Mouse (Mus musculus): ENCODE data around the gene Nol7. TPM values are rescaled to one million over a fixed set of nuclear protein-coding genes. Genes with fewer than 3 reads are reported as not detected.

Gene Nol7
- total and polyA plus RNA-seq, 3 experiments: 165 to 329 (median 260) TPM

- TF ChIP-seq UBTF (IDR thresholded peaks at IDR 0.05; ENCODE audit: low read depth, low read length): no peak
- peak; percentile 66; the same call in 1 of the 2 replicates for TF ChIP-seq SIN3A (IDR thresholded peaks at IDR 0.05; ENCODE audit: low read length)
- TF ChIP-seq MYC (IDR thresholded peaks at IDR 0.05; ENCODE audit: low read depth, low read length): peak; percentile 65; the same call in 1 of the 2 replicates
- TF ChIP-seq TBP (conservative IDR thresholded peaks at IDR 0.05; ENCODE audit: low read depth, low read length): 0 out of 2 replicates have a peak, but pooled peaks have one; percentile 26
- peak; percentile 62 for TF ChIP-seq MXI1 (IDR thresholded peaks at IDR 0.05; ENCODE audit: low read depth, low read length)
- TF ChIP-seq ZC3H11A (IDR thresholded peaks at IDR 0.05; ENCODE audit: low read depth, low read length): no peak
- no peak for TF ChIP-seq GABPA (IDR thresholded peaks at IDR 0.05; ENCODE audit: insufficient replicate concordance, low read depth, low read length)
- TF ChIP-seq TCF12 (IDR thresholded peaks at IDR 0.05; ENCODE audit: low read depth, low read length): peak; percentile 57; the same call in 1 of the 2 replicates
- TF ChIP-seq NELFE (IDR thresholded peaks at IDR 0.05; ENCODE audit: low read depth, low read length): peak; percentile 64
- no peak for TF ChIP-seq JUND (conservative IDR thresholded peaks at IDR 0.05; ENCODE audit: low read depth, low read length)
- no peak for TF ChIP-seq ETS1 (conservative IDR thresholded peaks at IDR 0.05; ENCODE audit: low read depth, low read length)
- TF ChIP-seq CHD1 (IDR thresholded peaks at IDR 0.05; ENCODE audit: low read depth, low read length): no peak
- no peak for TF ChIP-seq USF2 (conservative IDR thresholded peaks at IDR 0.05; ENCODE audit: low read depth, low read length)
- peak; percentile 40 for TF ChIP-seq IRF4 (IDR thresholded peaks at IDR 0.05; ENCODE audit: low read depth, low read length)
- TF ChIP-seq ZMIZ1 (IDR thresholded peaks at IDR 0.05; ENCODE audit: low read depth, low read length): no peak
- TF ChIP-seq CHD2 (IDR thresholded peaks at IDR 0.05; ENCODE audit: low read length): no peak
- TF ChIP-seq E2F4 (IDR thresholded peaks at IDR 0.05; ENCODE audit: insufficient replicate concordance, low read depth, low read length): no peak
- TF ChIP-seq USF1 (IDR thresholded peaks at IDR 0.05; ENCODE audit: low read depth, low read length): no peak
- peak; percentile 67; the same call in 1 of the 2 replicates for TF ChIP-seq MAX (IDR thresholded peaks at IDR 0.05; ENCODE audit: low read length)
- peak; percentile 38; the same call in 1 of the 2 replicates for TF ChIP-seq ELF1 (IDR thresholded peaks at IDR 0.05; ENCODE audit: low read depth, low read length)
Measured at GRCm38 (mm10) chr13:43364985-43365824, 33.0 kb upstream of the Nol7 start, which contains the start of gene Sirt5 (continued).

GRCm38 (mm10) chr13:43365825-43366184, 32.4 kb upstream of the Nol7 start:
- Histone ChIP-seq H3K79me2 (replicated peaks; ENCODE audit: control insufficient read depth, extremely low read depth, insufficient read depth, poor library complexity, severe bottlenecking) (no peaks in the 10 kb centered on the region), H3K27me3 (replicated peaks) (no peaks in the 10 kb centered on the region), H3K4me2 (ENCODE audit: insufficient read depth, low read depth, poor library complexity, severe bottlenecking) (peak overlapping the region; percentile 40), H3K9ac (ENCODE audit: insufficient read depth, low read depth) (peak overlapping the region; percentile 46), H3K4me3 (replicated peaks in 1 of 3; ENCODE audit: low read depth in 2 of 3, low read length in 2 of 3, poor library complexity in 1 of 3) (peak overlapping the region; percentile 64 to 76 (median 70)), H3K9me3 (replicated peaks; ENCODE audit: low read length) (peaks cover 3% of the 10 kb centered on the region), H3K27ac (ENCODE audit: insufficient read depth, low read depth) (no peak overlapping the region), H3K36me3 (replicated peaks in 1 of 2; ENCODE audit: control insufficient read depth in 1 of 2, insufficient read depth in 1 of 2, low read length in 1 of 2) (peaks cover 0 to 4% of the 10 kb centered on the region in 2 experiments), H3K4me1 (ENCODE audit: control insufficient read depth in 1 of 2, insufficient read depth in 2 of 2) (peaks cover 0 to 8% of the 10 kb centered on the region in 2 experiments; a peak in 2 of 4 replicates)
- in situ Hi-C loops (cut with MboI; ENCODE audit: low pct_ligation_motif_present, low pct_unique_long_range_greater_than_20kb, low sequenced_read_pairs): loop anchor here (10.0 to 25.0 kb wide), 2 partner anchors 59 to 371 kb away; no protein-coding TSS in a partner anchor
- dilution Hi-C loops (cut with MboI; ENCODE audit: extremely low pct_ligation_motif_present, extremely low pct_unique_long_range_greater_than_20kb, low sequenced_read_pairs): no loop called here
- TF ChIP-seq PAX5 (IDR thresholded peaks at IDR 0.05; ENCODE audit: low read length): no peak
- peak; percentile 15; the same call in 1 of the 2 replicates for TF ChIP-seq BHLHE40 (IDR thresholded peaks at IDR 0.05; ENCODE audit: low read depth, low read length)
- 0 out of 2 replicates have a peak, but pooled peaks have one; percentile 3 for TF ChIP-seq MYC (IDR thresholded peaks at IDR 0.05; ENCODE audit: low read depth, low read length)
- no peak for DNase-seq (ENCODE audit: extremely low read depth)
